Mouse (Mus musculus) small intestine, adult 2 months (tissue): ENCODE data around the gene Insig2.

Experiments used
- CTCF ChIP-seq: fragments of 200-500 bp; IDR thresholded peaks from 2 replicates; pipeline ENCODE4 v1.5.1; 2012; ENCODE audit warnings: low read depth, mild to moderate bottlenecking, control low read depth, inconsistent platforms, low read length, moderate library complexity, mixed read lengths; ENCODE audit not compliant: insufficient replicate concordance, insufficient read length; ENCODE audit errors: extremely low read depth
- POLR2A ChIP-seq: fragments of 200-500 bp; IDR thresholded peaks from 2 replicates; pipeline ENCODE4 v1.6.1; 2012; ENCODE audit warnings: low read depth, mild to moderate bottlenecking, control low read depth, inconsistent platforms, low read length, moderate library complexity

DNA sequence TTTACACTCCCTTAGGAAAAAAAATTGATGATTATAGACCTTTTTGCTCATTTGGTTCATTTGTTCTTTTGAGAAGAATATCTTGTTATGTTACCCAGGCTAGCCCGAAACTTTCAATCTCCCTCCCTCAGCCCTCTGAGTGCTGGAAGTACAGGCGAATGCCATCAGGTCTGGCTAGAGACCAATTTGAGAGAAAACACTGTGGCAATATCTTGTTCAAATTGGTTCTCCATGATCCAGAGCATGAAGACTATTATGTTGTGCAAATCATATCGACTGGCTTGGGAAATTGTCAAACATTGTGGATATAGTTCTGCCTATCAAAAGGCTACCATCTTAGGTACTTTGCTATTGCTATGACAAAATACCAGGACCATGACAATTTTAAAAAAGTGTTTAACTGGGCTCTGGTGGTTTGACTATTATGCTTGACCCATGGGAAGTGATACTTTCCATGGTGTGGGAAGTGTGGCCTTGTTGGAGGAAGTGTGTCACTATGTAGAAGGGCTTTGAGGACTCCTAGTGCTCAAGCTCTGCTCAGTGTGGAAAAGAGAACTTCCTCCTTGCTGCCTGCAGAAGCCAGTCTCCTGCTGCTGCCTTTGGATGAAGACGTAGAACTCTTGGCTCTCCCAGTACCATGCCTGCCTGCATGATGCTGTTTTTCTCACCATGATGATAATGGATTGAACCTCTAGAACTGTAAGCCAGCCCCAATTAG is 1.8 kb upstream of the Insig2 start:
- TF ChIP-seq CTCF = no peak
- TF ChIP-seq POLR2A = no peak
